Mouse (Mus musculus): ENCODE measurements at regions not wholly inside any gene's neighbourhood (a gene's known extent, or its start where the extent isn't known, plus 50 kb on each side); places are given as distances from the start of the nearest gene placed in this dataset.
A peak's percentile ranks its signal among the peaks of the same experiment; 100 is the strongest.

DNA sequence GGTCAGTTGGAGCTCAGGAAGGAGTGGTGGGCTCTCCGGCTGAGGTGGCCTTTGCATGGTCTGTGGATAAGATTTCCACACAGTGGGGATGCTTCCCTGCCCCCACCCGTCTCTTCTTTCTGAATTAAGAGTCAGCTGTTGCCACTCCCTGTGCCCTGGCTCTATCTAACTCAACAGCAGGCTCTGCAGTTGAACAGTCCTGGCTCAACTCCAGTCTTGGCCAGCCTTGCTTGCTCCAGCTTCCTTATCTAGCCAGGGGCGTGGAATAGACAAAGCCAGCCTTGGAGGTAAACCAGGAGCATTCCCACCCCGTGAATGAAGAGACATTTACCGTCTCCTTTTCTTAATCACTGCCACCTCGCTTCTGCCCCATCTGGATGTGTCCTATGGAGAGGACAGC lies 89.7 kb downstream of the Mn1 start:
- ATAC-seq = 0 out of 2 replicates have a peak, but pooled peaks have one; percentile 23
- H3K4me1 ChIP-seq (replicated peaks; ENCODE audit: control insufficient read depth, insufficient read depth, low read length) = peaks cover 27% of the 10 kb centered on the region
- H3K27ac ChIP-seq (ENCODE audit: low read length) = no peak overlapping the region

DNA sequence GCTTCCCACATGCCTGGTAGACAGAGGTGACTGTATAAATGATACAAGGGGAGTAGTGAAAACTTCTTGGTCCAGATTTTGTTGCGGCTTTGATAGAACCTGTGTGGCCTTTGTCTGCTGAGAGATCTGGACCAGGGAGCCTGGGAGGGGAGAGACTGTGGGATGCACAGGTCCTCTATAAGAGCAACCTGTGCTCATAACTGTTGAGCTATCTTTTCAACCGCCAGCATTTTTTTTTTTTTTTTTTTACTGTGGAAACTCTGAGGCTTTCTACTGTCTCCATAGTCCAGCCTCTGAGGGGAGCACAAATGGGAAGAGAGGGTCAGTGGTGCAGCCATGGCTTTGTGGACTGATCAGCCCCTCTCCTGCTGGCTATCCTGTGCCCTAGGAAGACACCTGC lies 90.2 kb downstream of the Mn1 start:
- Histone ChIP-seq H3K4me3 (replicated peaks; ENCODE audit: low read length) (no peak overlapping the region), H3K9me3 (ENCODE audit: control insufficient read depth, low read length) (no peaks in the 10 kb centered on the region), H3K4me1 (replicated peaks; ENCODE audit: control insufficient read depth, insufficient read depth, low read length) (peaks cover 32% of the 10 kb centered on the region), H3K9ac (replicated peaks; ENCODE audit: low read depth, low read length) (no peak overlapping the region), H3K27ac (ENCODE audit: low read length) (no peak overlapping the region), H3K4me2 (ENCODE audit: low read length) (no peak overlapping the region), H3K36me3 (ENCODE audit: control insufficient read depth, insufficient read depth) (no peaks in the 10 kb centered on the region), H3K27me3 (replicated peaks; ENCODE audit: control insufficient read depth, insufficient read depth, low read length) (no peaks in the 10 kb centered on the region)
- 95% methylated on average over 2 of the region's 2 CpGs for WGBS
- ATAC-seq = no peak

More for the DNA sequence above, 89.7 kb downstream of the Mn1 start:
- Histone ChIP-seq H3K4me2 (ENCODE audit: low read length) (no peak overlapping the region), H3K27me3 (replicated peaks; ENCODE audit: control insufficient read depth, insufficient read depth, low read length) (no peaks in the 10 kb centered on the region), H3K9ac (replicated peaks; ENCODE audit: low read depth, low read length) (no peak overlapping the region), H3K9me3 (ENCODE audit: control insufficient read depth, low read length) (no peaks in the 10 kb centered on the region), H3K4me3 (replicated peaks; ENCODE audit: low read length) (no peak overlapping the region), H3K36me3 (ENCODE audit: control insufficient read depth, insufficient read depth) (no peaks in the 10 kb centered on the region)
- 50% methylated on average over 6 of the region's 6 CpGs for WGBS

DNA sequence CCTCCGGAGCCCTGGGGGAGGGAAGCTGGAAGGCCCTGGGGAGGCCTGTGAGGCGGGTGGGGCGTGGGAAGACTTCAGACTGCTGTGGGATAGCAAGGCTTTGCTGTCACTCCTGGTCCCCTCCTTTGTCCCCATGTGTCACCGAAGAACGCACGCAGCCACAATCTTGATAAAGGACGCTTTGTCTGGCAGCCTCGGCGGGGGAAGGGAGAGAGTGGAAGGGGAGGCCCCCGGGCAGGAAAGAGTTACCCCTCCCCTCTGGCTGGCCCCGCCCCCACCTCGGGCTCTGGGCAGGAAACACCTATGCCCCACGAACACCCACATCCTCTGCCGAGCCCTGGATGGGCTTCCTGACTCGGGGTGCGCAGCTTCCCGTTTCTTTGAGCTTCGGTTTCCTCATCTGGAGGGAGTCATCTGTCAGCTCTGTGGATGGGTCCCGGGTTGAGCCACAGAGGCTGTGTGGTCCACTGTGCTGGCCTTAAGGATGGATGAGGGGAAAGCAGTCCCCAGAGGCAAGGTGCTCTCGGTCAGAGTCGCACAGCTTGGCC lies 91.9 kb downstream of the Mn1 start:
- H3K9me3 ChIP-seq (ENCODE audit: control insufficient read depth, low read length) = no peaks in the 10 kb centered on the region
- peak overlapping the region; percentile 12; the same call in 1 of the 2 replicates for H3K4me3 ChIP-seq (replicated peaks; ENCODE audit: low read length)
- no peaks in the 10 kb centered on the region for H3K27me3 ChIP-seq (replicated peaks; ENCODE audit: control insufficient read depth, insufficient read depth, low read length)
- H3K36me3 ChIP-seq (ENCODE audit: control insufficient read depth, insufficient read depth) = no peaks in the 10 kb centered on the region
- ATAC-seq = peak; percentile 41; the same call in 1 of the 2 replicates
- no peak overlapping the region; the same call in 1 of the 2 replicates for H3K27ac ChIP-seq (ENCODE audit: low read length)
- H3K4me1 ChIP-seq (replicated peaks; ENCODE audit: control insufficient read depth, insufficient read depth, low read length) = peaks cover 42% of the 10 kb centered on the region
- WGBS = under 1% methylated on average over 21 of the region's 21 CpGs
- peak overlapping the region; percentile 10 for H3K4me2 ChIP-seq (ENCODE audit: low read length)
- peak overlapping the region; percentile 28; the same call in 1 of the 2 replicates for H3K9ac ChIP-seq (replicated peaks; ENCODE audit: low read depth, low read length)

DNA sequence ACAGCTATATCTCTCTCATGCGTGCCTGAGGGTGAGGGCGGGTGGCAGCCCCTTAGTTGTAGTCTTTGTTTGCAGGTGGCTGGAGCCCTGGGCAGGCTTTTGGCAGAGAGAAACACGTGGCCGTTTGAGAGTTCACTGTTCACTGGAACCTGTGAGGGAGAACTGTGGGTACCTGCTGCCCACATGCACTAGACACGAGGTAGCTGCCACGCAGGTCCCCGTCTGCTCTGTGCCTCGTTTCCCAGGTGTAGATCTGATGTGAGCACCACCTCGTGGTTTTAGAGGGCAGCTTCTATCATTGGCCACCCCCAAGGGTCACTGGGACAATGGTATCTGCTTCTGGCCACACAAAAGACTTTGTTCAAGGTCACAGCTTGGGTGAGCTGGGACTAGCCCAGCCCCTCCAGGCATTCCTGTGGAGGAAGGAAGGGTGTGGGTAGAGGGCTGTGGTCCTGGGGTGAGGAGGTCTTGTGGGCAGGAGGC lies 92.5 kb downstream of the Mn1 start:
- peaks cover 46% of the 10 kb centered on the region for H3K4me1 ChIP-seq (replicated peaks; ENCODE audit: control insufficient read depth, insufficient read depth, low read length)

DNA sequence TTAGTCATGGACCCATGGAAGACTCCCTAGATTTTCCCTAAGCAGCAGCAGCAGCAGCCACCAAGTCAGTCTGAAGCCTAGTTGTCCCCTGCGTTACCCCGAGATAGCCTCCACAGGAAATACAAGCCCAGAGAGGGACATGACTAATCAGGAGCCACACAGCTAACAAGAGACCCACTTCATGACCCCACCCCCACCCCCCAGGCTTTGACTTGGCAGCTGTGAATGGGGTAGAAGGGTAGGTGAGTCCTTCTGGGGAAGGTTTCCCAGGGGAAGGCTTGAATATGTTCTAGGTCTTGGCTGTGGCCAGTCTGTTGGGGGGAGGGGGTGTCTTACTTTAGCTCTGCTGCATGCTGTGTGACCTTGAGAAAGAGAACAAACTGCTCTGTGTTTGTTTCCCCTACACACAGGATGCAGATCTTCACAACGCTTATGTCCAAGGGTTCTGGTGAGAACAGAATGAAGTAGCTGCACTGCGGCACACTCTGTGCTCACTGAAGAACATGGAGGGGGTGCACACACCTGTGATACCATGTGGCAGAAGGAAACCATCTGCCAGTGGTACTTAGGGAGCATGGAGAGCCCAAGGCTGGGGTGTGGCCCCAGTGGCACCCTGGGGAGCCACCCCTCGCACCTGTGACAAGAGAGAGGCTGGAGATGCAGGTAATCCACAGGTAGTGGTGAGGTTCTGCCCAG lies 93.2 kb downstream of the Mn1 start:
- no peak overlapping the region for H3K27ac ChIP-seq (ENCODE audit: low read length)
- peaks cover 46% of the 10 kb centered on the region for H3K4me1 ChIP-seq (replicated peaks; ENCODE audit: control insufficient read depth, insufficient read depth, low read length)
- no peak overlapping the region for H3K9ac ChIP-seq (replicated peaks; ENCODE audit: low read depth, low read length)
- H3K9me3 ChIP-seq (ENCODE audit: control insufficient read depth, low read length) = no peaks in the 10 kb centered on the region
- H3K36me3 ChIP-seq (ENCODE audit: control insufficient read depth, insufficient read depth) = no peaks in the 10 kb centered on the region
- no peak overlapping the region for H3K4me2 ChIP-seq (ENCODE audit: low read length)
- 68% methylated on average over 5 of the region's 5 CpGs for WGBS
- H3K4me3 ChIP-seq (replicated peaks; ENCODE audit: low read length) = no peak overlapping the region
- H3K27me3 ChIP-seq (replicated peaks; ENCODE audit: control insufficient read depth, insufficient read depth, low read length) = no peaks in the 10 kb centered on the region
- ATAC-seq = no peak

More for the DNA sequence above, 92.5 kb downstream of the Mn1 start:
- Histone ChIP-seq H3K27ac (ENCODE audit: low read length) (no peak overlapping the region), H3K27me3 (replicated peaks; ENCODE audit: control insufficient read depth, insufficient read depth, low read length) (no peaks in the 10 kb centered on the region), H3K9me3 (ENCODE audit: control insufficient read depth, low read length) (no peaks in the 10 kb centered on the region), H3K4me3 (replicated peaks; ENCODE audit: low read length) (no peak overlapping the region), H3K36me3 (ENCODE audit: control insufficient read depth, insufficient read depth) (no peaks in the 10 kb centered on the region), H3K4me2 (ENCODE audit: low read length) (no peak overlapping the region; the same call in 1 of the 2 replicates), H3K9ac (replicated peaks; ENCODE audit: low read depth, low read length) (no peak overlapping the region)
- 9% methylated on average over 9 of the region's 9 CpGs for WGBS
- ATAC-seq = no peak

DNA sequence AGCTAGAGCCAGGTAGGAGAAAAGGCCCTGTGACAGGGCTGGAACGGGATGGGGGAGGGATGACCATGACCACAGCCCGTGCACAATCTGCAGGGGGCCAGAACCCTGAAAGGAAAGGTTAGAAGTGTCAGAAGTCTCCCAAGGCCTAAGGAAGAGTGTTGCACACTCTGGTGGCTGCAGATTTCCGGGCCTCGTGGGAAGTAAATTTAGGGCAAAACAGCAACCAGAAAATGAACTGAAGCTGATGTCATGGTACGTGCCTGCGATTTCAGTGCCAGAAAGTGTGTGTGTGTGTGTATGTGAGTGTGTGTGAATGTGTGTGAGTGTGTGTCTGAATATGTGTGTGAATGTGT lies 93.7 kb downstream of the Mn1 start:
- Histone ChIP-seq H3K4me2 (ENCODE audit: low read length) (no peak overlapping the region), H3K9ac (replicated peaks; ENCODE audit: low read depth, low read length) (no peak overlapping the region), H3K9me3 (ENCODE audit: control insufficient read depth, low read length) (no peaks in the 10 kb centered on the region), H3K4me1 (replicated peaks; ENCODE audit: control insufficient read depth, insufficient read depth, low read length) (peaks cover 46% of the 10 kb centered on the region), H3K27me3 (replicated peaks; ENCODE audit: control insufficient read depth, insufficient read depth, low read length) (no peaks in the 10 kb centered on the region), H3K4me3 (replicated peaks; ENCODE audit: low read length) (no peak overlapping the region), H3K27ac (ENCODE audit: low read length) (no peak overlapping the region), H3K36me3 (ENCODE audit: control insufficient read depth, insufficient read depth) (no peaks in the 10 kb centered on the region)
- WGBS = 57% methylated on average over 6 of the region's 6 CpGs
- ATAC-seq = no peak

DNA sequence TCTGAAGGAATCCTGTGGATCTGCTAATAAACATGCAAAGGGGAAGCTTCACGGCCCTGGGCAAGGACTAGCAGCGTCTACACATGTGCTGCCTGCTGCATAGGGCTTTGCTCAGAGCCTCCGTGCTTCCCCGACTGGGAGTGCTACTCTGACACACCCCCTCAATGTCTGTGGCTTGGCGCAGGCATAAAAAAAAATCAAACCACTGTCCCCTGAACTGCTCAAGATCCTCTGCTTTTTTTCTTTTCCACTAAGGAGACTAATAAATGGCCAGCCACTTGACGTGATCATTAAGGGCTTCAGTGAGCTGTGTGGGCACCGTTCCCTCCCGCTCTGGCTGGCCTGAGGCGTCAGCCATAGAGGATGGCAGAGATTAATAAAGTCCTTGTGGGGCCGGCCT lies 94.8 kb downstream of the Mn1 start:
- Histone ChIP-seq H3K27ac (ENCODE audit: low read length) (no peak overlapping the region), H3K4me2 (ENCODE audit: low read length) (no peak overlapping the region)

DNA sequence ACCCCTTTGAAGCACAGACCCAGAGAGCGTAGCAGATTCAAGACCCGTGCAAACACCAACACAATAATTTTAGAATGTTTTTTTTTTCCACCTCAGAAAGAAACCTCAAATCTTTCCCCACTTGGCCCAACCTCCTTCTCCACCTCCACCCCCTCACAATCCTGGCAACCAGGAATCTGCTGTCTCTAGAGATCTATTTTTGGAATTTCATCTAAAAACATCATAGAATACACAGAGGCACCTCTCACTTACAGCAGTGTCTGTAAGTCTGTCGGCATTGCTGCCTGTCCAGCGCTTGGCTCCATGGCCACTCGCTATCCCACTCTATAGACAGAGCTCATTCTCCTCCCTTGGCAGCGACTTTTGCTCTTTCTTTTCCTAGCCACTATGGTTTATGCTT lies 96.8 kb downstream of the Mn1 start:
- H3K9me3 ChIP-seq (ENCODE audit: control insufficient read depth, low read length) = no peaks in the 10 kb centered on the region
- WGBS = 78% methylated on average over 6 of the region's 6 CpGs
- no peaks in the 10 kb centered on the region for H3K36me3 ChIP-seq (ENCODE audit: control insufficient read depth, insufficient read depth)
- no peak for ATAC-seq
- no peak overlapping the region for H3K4me2 ChIP-seq (ENCODE audit: low read length)
- no peak overlapping the region for H3K9ac ChIP-seq (replicated peaks; ENCODE audit: low read depth, low read length)
- no peak overlapping the region for H3K4me3 ChIP-seq (replicated peaks; ENCODE audit: low read length)
- H3K4me1 ChIP-seq (replicated peaks; ENCODE audit: control insufficient read depth, insufficient read depth, low read length) = peaks cover 35% of the 10 kb centered on the region
- H3K27me3 ChIP-seq (replicated peaks; ENCODE audit: control insufficient read depth, insufficient read depth, low read length) = no peaks in the 10 kb centered on the region
- no peak overlapping the region for H3K27ac ChIP-seq (ENCODE audit: low read length)

More for the DNA sequence above, 94.8 kb downstream of the Mn1 start:
- no peaks in the 10 kb centered on the region for H3K27me3 ChIP-seq (replicated peaks; ENCODE audit: control insufficient read depth, insufficient read depth, low read length)
- H3K4me1 ChIP-seq (replicated peaks; ENCODE audit: control insufficient read depth, insufficient read depth, low read length) = peaks cover 39% of the 10 kb centered on the region
- ATAC-seq = peak; percentile 29; the same call in 1 of the 2 replicates
- no peaks in the 10 kb centered on the region for H3K9me3 ChIP-seq (ENCODE audit: control insufficient read depth, low read length)
- H3K4me3 ChIP-seq (replicated peaks; ENCODE audit: low read length) = no peak overlapping the region
- WGBS = 1% methylated on average over 10 of the region's 10 CpGs
- no peaks in the 10 kb centered on the region for H3K36me3 ChIP-seq (ENCODE audit: control insufficient read depth, insufficient read depth)
- no peak overlapping the region for H3K9ac ChIP-seq (replicated peaks; ENCODE audit: low read depth, low read length)

DNA sequence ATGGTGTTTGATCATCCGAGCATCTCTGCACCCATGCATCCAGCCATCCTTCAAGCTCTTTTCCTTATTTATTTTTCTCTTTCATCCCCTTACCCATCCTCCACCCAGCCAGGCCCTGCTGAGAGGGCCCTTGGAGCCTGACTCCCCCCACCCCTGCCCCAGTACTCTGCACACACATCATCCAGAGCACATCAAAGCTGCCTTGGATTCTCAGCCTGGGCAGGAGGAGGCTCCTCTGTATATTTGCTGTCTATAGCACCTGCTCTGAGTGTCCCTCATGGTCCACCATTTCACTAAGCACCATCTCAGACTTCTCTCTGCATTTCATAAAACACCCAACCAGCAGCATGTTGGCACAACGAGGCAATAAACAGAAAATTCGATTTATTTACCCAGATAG lies 101.9 kb downstream of the Mn1 start:
- peak; percentile 36 for ATAC-seq
- no peaks in the 10 kb centered on the region for H3K9me3 ChIP-seq (ENCODE audit: control insufficient read depth, low read length)
- H3K27me3 ChIP-seq (replicated peaks; ENCODE audit: control insufficient read depth, insufficient read depth, low read length) = no peaks in the 10 kb centered on the region
- H3K27ac ChIP-seq (ENCODE audit: low read length) = peak overlapping the region; percentile 85
- 18% methylated on average over 3 of the region's 3 CpGs for WGBS
- peaks cover 19% of the 10 kb centered on the region for H3K4me1 ChIP-seq (replicated peaks; ENCODE audit: control insufficient read depth, insufficient read depth, low read length)
- no peaks in the 10 kb centered on the region for H3K36me3 ChIP-seq (ENCODE audit: control insufficient read depth, insufficient read depth)
- no peak overlapping the region for H3K9ac ChIP-seq (replicated peaks; ENCODE audit: low read depth, low read length)
- H3K4me2 ChIP-seq (ENCODE audit: low read length) = no peak overlapping the region
- H3K4me3 ChIP-seq (replicated peaks; ENCODE audit: low read length) = no peak overlapping the region

Measured in forebrain, embryonic 16.5 days (tissue).